Mouse (Mus musculus) 416B (cell line): ENCODE measurements at regions not wholly inside any gene's neighbourhood (a gene's known extent, or its start where the extent isn't known, plus 50 kb on each side); places are given as distances from the start of the nearest gene placed in this dataset.

Experiments
- DNase-seq: peaks from one replicate; pipeline ENCODE4 v3.0.0; 2011; ENCODE audit warnings: low read depth

GRCm38 (mm10) chr9:115483024-115483423 lies 172.8 kb upstream of the Stt3b start:
- no peak for DNase-seq

DNA sequence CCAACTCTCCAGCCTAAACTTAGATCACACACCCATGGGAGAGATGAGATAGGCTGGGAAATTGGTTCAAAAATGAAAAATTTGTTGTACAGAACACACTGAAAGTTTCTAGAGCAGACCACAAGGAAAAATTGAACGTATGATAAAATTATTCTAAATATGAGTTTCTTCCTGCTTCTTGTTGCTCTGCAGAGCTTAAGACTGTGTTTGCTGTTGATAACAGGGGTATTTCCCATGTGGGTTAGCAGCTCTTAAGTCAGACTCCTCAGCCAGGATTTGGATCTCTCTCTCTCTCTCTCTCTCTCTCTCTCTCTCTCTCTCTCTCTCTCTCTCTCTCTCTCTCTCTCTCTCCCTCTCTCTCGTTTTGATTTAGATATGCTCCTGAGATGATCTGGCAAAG lies 173.5 kb upstream of the Stt3b start:
- no peak for DNase-seq

DNA sequence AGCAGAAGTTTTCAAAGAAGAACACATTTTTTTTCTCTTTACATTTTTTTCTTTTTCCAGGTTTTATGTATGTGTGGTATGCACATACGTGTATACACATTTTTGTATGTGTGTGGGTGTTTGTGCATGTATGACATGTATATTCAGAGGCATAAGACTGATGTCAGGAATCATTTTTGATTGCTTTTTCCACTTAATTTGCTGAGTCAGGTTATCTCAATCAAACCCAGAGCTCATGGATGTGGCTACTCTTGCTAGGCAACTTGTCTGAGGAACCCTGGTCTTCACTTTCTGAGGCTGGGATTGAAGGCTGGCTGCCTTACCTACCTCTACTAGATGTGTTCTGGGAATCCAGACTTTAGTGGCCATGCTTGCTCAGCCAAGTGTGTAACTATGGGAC lies 174.2 kb upstream of the Stt3b start:
- no peak for DNase-seq

DNA sequence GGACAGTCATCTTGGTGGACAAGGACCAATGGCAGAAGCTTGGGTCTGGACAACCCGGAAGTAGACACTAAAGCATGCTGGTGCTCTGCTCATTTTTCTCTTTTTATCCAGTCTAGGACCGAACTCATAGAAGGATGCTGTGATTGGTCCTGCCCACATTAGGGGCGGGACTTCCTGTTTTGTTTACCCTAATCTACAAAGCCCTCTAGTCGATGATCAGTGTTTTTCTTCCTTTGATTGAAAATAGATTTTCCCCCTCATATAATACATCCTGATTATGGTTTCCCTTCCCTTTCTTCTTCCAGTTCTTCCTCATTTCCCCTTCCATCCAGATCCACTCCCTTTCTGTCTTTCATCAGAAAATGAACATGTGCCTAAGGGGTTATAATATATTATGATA lies 175.0 kb upstream of the Stt3b start:
- DNase-seq = no peak

GRCm38 (mm10) chr9:115487175-115487760 lies 177.0 kb upstream of the Stt3b start:
- DNase-seq = no peak

GRCm38 (mm10) chr9:115488913-115489809 lies 178.9 kb upstream of the Stt3b start:
- DNase-seq = no peak

DNA sequence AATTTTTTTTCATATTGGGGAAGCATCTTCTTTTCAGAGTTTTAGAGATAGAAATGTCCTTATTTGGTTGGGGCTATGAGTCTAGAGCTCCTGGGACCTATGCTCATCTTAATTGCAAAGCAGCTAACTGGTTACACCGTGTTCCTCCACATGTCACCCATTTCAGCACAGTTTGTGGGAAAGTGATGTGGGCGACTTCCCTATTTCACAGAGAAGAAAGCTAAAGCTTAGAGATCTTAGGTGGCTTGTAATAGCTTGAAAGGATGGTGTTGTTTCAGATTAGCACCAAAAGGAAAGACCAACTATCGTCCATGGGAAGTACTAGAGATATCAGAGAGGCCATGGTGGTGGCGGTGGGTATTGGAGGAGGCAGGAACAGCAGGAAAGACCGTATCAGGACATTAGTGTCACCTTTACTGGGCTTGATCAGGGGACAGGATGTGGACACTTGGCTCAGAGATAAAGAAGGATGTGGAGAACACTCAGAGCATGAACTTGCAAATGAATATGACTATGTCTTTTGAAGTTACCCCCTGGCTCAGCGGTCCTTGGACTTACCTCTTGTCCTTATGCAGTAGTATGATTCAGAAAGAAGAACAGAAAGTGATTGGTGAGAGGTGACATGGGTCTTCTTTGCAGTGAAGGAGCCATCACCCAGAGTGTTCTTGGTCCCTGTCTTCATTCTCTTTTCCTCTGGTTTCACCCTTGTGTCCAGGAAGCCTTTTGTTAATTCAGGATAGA lies 182.4 kb upstream of the Stt3b start:
- peak; percentile 8 for DNase-seq

DNA sequence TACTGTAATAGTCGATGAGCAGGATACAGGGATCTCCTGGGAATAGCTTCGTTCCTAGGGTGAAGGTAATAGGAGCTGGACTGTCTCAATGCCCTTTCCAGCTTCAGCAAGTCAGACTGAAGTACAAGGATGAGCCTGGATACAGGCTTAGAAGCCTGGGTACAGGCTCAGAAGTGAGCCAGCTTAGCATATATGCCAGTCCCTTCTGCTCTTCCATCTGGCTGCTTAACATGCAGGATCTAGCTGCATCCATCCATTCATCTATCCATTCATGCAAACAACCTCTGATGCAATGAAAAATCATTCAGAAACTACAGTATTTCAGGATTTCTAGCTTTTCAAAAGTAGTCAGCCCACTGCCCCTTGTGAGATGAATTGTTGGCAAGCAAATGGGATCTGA lies 183.5 kb upstream of the Stt3b start:
- DNase-seq = no peak

DNA sequence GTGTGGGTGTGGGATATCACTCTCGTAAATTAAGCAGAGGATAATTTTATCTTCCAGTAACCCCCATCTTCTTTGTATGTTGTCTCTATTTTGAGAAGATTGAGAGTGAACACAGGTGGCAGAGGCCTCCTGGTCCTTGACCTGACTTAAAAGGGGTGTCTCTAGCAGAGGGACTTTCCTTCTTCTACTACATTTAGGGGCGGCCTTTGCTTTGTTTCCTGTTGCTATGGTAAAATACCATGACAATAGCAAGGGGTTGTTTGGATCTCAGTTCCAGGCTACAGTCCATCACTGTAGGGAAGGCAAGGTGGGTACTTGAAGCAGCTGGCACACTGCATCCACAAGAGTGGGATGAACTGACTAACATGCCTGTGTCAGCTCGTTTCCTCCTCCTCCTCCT lies 189.3 kb upstream of the Stt3b start:
- DNase-seq = no peak

- DNase-seq = no peak
Observed at GRCm38 (mm10) chr9:115504789-115505188, 194.6 kb upstream of the Stt3b start.

GRCm38 (mm10) chr9:115507131-115507689 lies 197.0 kb upstream of the Stt3b start:
- DNase-seq = no peak

GRCm38 (mm10) chr9:115512835-115513629 lies 202.8 kb upstream of the Stt3b start:
- no peak for DNase-seq

GRCm38 (mm10) chr9:115517903-115518302 lies 207.7 kb upstream of the Stt3b start:
- DNase-seq = no peak

- no peak for DNase-seq
Observed at GRCm38 (mm10) chr9:115524161-115524560, 213.9 kb upstream of the Stt3b start.

GRCm38 (mm10) chr9:115524591-115524990 lies 214.4 kb upstream of the Stt3b start:
- DNase-seq = no peak

DNA sequence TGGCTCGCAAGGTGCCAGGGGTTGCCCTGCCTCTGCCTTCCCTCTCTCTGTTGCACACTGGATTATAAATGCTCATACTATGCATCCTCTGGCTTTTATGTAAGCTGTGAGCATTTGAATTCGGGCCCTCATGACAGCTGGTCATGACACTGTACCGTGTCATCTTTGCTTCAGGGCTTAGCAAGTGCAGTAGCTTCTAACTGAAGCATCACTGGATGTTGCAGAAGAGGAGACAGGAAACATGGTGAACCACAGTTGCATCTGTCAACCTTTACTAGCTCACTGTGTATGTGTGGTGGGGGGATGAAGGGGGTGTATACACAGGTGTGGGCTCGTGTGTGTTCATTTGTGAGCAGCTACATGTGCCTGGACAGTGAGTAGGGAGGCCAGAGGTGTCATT lies 216.1 kb upstream of the Stt3b start:
- DNase-seq = no peak

GRCm38 (mm10) chr9:115526981-115527380 lies 216.8 kb upstream of the Stt3b start:
- DNase-seq = no peak

DNA sequence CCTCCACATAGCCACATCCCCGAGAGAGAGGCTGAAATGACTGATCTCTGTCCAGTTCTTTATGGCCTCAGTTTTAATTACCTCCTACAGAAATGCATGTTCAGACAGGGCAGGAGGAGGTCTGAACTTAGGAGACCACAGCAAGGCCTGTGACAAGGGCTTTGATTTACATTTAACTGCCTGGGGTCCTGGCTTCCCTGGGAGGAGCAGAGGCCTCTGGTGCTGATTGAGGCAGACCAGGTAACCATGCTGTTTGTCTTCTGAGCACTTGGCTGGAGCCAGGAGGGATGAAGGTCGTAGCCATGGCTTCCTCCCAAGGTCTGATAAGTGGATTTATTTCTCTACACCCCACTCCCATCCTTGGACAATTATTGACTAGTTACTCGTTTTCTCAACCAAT lies 224.0 kb upstream of the Stt3b start:
- DNase-seq = no peak

GRCm38 (mm10) chr9:115543665-115544064 lies 233.4 kb upstream of the Stt3b start:
- no peak for DNase-seq

DNA sequence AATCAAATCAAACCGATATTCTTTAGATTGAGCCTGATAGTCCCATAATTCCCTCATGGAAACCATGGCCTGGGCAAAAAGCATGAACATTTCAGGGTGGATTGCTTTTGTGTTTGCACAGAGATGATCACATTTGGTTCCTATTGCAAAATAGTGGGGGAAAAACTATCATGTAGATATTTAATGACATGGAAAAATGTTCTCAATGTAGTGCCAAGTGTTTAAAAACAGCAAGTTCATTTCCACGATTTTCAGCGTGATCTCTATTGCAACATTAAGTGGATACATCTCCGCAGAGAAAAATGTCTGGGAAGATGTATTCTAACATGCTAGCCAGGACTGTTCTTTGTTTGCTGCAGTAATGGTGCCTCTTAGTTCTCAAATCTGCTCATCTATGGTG lies 235.0 kb upstream of the Stt3b start:
- DNase-seq = no peak

GRCm38 (mm10) chr9:115545792-115546191 lies 235.6 kb upstream of the Stt3b start:
- no peak for DNase-seq
